Mouse (Mus musculus) CD4-positive, CD25-positive, alpha-beta regulatory T cell, adult 2 months (primary cell): ENCODE measurements around the gene Thsd7b.
"Not testable (repeated sequence)": the region's sequence is repeated elsewhere in the genome, so short reads cannot be mapped to it uniquely, and the experiment has no call there.

ENCODE experiments used
- DNase-seq: peaks from one replicate; pipeline ENCODE4 v3.0.0-alpha.2; 2012; ENCODE audit warnings: low read depth, low spot score

Thsd7b gene

GRCm38 (mm10) chr1:130085207-130085606 lies 812.1 kb downstream of the Thsd7b start:
- DNase-seq: no peak

DNA sequence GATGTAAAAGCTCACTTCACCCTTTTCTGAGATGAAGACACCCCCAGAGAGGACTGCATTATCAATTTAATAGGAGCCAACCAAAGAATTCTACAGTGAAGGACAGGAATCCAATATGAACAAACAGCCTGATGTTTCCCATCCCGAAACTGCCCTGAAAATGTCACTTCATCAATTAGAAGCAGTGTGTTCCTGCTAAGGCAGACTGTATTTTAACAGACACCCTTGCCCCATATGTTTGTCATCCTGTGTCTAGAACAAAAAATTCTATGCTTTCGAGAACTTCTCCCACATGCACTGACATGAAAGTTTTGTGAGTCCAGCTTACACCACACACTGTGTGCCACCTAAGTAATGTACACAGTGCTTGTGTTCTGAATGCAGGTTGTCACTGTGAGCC lies 812.8 kb downstream of the Thsd7b start:
- no peak for DNase-seq

GRCm38 (mm10) chr1:130099227-130099626 lies 826.1 kb downstream of the Thsd7b start:
- DNase-seq: no peak

GRCm38 (mm10) chr1:130112580-130113314 lies 839.6 kb downstream of the Thsd7b start:
- no peak for DNase-seq

GRCm38 (mm10) chr1:130113549-130113948 lies 840.4 kb downstream of the Thsd7b start:
- DNase-seq: no peak

DNA sequence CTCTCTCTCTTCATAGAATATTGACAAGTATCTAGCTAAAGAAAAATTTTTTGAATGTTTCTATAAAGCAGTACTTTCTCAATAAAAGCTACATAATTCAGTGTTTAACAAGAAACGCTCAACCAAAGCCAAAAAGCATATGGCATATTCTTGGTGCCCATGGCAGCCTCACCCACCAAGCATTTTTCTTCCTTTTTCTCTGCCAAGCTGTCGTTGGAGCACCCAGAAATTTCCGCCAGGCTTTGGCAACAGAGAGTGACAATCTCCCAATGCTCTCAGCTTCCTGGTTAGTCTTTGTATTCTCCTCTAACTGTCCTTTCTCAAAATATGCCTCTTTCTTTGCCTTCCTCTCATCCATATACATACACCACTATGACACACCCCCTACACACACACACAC lies 857.8 kb downstream of the Thsd7b start:
- DNase-seq: no peak

DNA sequence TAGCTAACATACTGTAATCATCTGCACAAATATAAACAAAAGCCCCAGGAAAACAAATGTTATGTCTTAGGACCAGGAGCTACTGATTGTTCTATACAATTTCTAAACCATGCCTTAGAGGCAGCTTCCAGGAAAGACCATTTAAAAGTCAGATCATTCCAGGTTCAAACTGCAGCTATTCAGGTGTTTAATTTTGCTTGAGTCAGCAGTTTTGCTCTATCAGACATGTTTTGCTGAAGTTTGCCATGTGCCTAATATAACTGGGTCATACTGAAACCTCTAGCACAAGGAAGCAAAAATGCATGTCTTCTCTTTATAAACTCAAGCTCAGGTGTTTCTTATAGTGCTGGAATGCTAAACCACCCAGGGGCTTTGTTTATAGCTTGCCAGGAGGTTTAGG lies 893.1 kb downstream of the Thsd7b start:
- no peak for DNase-seq

GRCm38 (mm10) chr1:130167260-130167659 lies 894.2 kb downstream of the Thsd7b start:
- DNase-seq: no peak

DNA sequence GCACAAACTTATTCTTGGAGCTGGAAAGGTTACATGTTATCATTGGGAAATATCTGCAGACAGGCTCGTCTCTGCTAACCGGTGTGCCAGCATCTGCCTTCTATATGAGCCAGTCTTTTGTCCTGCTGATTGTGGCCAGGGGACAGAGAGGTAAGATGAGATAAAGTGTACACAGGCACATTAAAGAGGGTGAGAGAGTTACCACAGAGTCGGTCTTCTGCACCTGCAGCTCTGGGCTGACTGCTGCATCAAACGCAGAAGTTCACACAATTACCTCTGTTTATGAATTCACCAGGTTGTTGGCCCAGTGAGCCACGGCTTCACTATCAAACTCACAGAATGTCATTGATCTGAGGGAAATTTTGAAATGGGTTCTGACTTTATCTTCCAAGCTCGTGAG lies 896.8 kb downstream of the Thsd7b start:
- DNase-seq: no peak

DNA sequence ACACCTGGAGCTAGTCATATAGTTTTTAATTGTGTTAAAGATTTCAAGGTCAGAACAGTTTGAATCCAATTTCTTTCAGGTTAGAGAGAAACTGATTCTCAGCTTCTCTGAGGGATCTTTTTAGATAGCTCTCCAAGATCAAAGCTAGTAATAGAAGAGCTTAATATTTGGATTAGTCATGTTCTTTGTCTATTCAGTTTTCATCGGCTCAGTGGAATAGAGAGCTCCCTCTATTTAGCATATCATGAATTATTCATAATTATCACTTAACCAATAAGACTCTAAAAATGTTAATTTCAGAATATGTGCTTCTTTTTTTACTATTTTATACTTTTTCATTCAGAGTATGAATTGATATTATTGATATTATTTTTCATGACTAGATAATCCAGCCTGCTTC lies 897.2 kb downstream of the Thsd7b start:
- DNase-seq: no peak

DNA sequence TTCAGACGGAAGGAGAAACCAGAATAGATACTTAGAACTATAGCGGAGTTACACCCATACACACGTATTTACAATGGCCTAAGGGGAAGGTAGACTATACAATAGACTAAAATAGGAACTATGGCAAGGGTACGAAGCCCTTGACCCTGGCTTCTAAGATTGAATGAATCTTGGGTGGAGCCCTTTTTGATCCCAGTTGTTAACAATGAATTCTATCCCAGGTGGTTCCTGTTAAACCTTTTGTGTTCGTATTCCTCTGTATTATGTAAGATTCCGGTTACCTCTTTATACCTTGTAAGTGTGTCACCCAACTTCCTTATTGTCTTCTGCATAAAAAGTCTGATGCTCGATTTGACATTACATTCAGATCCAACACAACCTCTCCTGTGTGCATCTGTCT lies 913.7 kb downstream of the Thsd7b start:
- DNase-seq: not testable (repeated sequence)

- DNase-seq: peak; percentile 12
Measured at GRCm38 (mm10) chr1:130192190-130193028, 919.3 kb downstream of the Thsd7b start.

DNA sequence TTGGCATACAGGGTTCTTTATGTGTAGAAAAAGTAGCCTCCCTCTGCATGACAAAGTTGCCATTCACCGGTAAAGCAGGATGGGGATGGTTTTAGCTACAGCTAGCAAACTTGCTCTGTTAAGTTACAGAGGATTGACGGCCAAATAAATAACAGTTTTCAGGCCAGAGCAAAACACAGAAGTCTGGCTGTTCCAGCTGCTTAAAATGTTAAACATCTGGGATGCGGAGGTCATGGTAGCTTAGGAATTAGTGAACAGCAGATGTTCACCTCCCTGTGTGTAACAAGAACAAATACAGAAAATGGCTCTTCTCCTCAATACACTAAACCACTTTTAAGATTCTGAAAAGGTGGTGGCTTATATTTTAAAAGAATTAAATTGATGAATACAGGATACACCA lies 944.3 kb downstream of the Thsd7b start:
- DNase-seq: no peak

- DNase-seq: no peak
Measured at GRCm38 (mm10) chr1:130222904-130223303, 949.8 kb downstream of the Thsd7b start.

GRCm38 (mm10) chr1:130245563-130245962 lies 972.5 kb downstream of the Thsd7b start:
- no peak for DNase-seq

- DNase-seq: not testable (repeated sequence)
Measured at GRCm38 (mm10) chr1:130246264-130246663, 973.2 kb downstream of the Thsd7b start.

GRCm38 (mm10) chr1:130246930-130247329 lies 973.8 kb downstream of the Thsd7b start:
- not testable (repeated sequence) for DNase-seq

DNA sequence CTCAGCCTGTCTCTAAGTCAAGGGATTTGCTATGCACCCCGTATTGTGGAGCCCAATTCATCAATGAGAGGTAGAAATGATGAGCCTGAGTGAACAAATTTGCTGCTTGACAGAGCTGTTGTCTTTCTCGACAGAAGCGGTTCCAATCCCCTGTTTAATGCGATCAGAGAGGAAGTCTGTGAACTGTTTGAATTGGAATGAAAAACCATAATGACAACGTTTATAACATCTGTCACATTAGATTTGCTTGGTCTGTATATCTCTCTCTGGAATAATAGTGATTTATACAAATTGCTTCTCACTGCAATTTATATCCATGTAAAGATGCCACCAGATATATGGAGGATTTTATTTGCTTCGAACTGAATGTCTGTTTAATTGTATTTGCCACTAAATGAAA lies 988.9 kb downstream of the Thsd7b start:
- DNase-seq: no peak
